Mouse (Mus musculus): ENCODE data around the gene Gm37240. TPM values are rescaled to one million over a fixed set of nuclear protein-coding genes. Genes with fewer than 3 reads are reported as not detected.
A peak's percentile ranks its signal among the peaks of the same experiment; 100 is the strongest.

Gm37240 gene
- polyA plus RNA-seq, 2 experiments from 2014 or later = 3.6 to 5.5 TPM

DNA sequence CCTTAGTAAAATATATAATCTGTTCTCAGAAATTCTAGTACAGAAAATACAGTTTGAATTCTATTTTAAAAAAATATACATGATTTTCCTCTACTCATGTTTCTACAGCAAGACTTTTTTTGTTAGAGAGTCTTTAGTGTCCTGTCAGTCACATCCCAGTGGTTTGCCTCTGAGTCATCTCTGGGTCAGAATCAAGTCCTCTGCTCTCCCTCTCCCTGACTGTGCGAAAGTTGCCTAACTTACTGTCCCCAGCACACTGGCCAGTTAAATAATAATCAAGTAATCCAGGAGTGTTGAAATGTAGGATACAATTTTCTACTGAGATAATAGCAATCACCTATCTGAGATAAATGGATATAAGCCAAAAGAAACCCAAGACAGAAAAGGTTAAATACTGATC, 951.6 kb downstream of the Gm37240 start:
- ATAC-seq = no peak

DNA sequence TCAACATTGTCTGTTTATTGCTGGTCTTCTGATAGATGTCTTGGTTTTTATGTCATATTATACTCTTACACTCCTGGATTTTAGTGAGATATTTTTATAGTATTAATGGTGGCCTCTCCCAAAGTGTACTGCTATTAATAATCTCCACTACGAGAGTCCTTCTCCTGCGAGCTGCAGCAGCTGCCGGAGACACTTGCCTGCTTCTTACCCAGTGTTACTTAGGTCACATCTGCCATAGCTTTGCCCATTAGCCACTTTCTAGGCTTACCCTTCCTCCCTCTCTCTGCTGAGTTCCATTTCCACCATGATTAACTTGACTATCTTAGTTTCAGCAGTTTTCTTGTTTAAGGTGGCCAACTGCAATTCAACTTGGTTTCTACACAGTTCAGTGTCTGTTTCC, 956.6 kb downstream of the Gm37240 start:
- no peak for ATAC-seq

DNA sequence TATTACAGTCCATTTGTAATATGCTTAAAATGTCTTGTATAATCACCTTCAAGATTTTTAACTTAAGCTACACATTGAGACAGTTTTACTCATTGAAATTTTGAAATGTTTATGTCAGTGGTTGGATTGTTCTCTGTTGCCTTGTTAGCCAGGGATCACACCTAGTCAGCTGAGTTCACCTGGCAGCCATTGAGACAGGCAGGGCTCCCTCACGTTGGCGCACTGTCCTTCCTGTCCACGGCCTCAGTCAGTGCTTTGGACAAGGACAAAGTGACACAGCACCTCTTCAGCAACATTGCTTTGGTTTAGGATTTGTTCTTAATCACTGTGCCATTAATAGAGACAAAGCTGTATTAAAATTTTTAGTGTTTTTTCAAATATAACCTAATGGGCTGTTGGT, 958.1 kb downstream of the Gm37240 start:
- ATAC-seq = no peak

DNA sequence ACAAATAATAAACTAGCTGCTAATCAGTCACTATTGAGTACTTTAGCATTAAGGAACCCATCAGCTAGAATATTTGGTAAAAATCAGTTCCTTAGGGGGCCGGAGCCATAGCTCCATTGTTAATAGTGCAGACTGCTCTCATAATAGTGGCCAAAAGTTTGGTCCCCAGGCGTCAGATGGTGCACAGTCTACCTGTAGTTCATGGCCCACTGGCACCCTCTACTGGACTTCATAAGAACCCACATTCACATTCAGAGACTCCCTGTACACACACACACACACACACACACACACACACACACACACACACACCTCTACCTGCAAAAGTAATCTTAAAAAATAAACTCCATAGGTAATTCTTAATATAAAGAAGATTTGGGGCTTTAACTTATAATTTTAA, 959.4 kb downstream of the Gm37240 start:
- ATAC-seq = no peak

DNA sequence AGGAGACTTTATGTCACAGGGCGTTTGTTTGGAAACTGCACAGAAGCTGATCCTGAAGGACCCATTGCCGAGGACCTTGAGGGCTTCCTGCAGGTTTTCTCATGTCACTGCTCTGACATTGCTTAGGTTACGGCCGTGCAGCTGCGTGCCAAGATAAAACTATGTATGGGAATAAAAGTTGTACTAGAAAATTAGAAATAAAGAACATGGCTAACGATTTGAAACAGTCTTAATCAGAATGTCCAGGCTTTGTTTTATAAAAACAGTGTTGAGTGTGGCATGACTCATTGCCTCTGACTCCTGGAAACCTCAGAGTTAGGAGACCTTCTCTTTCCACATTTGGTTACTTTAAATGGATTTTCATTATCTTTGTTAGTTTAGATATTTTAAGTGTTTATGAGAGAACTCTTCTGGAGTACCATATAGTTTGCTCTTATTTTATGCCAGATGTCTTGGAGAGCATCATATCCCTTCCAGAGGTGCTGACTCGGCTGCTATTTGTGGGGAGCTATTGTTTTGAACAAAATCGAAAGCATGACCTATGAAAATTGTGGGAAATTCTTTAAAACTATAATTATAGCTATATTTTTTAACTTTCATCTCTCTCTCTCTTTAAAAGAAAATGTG, 960.0 kb downstream of the Gm37240 start:
- no peak for ATAC-seq

DNA sequence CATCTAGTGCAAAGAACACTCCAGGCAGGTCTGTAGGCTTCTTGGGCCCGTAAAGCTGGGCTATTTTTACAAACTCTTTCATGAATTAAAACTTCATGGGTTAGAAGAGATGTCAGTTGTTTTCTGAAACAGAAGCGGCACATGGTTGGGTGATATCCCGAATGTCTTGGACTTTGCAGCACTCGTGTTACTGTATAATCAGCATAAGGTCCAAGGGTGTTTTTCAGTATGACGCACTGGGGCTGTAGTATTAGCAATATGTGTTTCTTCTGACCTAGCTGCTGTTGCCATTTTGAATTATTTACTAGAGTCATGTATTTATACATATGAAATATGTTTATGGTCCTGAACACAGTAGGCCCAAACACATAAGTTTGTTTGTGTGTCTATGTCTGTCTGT, 961.2 kb downstream of the Gm37240 start:
- no peak for ATAC-seq

DNA sequence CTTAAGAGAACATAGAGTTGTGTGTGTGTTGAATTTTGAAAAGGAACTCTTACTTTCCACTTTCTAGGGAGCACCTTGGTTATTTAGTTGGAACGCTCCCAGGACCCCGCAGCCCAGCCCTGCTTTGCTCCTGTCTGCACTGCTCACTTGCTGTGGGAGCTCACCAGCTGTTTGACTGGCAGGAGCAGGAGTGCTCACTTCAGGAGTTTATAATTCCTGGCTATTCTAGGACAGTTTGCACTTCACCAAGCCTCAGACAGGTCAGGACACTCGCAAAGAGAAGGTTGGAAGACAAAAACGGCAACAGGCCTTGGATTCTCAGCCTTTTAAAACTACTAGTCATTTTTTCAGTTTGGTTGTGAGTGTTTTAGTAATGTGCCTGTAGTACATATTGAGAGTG, 962.1 kb downstream of the Gm37240 start:
- no peak for ATAC-seq

DNA sequence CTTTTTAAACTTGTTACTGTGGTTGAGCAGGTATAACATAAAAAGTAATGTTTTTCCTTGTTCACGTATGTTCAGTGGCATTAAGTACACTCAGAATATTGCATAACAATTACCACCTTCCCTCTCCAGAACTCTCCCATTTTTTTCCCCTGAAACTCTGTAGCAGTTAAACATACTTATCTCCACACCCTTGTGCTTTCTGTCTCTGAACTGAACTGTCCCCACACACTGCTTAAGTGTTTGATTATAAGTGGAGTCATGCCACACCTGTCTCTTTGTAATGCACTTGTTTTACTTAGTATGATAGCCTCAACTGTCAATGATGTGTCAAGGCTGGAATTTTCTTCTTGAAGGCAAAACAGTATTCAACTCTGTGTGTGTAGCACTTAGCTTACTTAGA, 963.6 kb downstream of the Gm37240 start:
- no peak for ATAC-seq

DNA sequence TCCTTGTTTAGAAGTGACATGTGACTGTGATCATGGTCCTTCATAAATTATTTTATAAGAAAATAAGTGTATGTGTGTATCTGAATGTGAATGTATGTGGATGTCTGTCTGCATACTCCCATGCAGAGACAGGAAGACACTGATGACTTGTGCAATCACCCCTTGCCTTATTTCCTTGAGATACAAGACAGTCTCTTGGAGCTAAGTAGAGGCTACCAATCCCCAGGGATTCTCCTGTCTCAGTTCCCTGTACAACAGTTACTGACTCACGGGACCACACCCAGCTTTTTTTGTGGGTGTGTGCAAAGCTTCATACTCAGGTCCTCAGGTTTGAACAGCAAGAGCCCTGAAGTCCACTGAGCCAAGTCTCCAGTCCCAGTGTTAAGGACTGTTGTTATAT, 964.1 kb downstream of the Gm37240 start:
- no peak for ATAC-seq

DNA sequence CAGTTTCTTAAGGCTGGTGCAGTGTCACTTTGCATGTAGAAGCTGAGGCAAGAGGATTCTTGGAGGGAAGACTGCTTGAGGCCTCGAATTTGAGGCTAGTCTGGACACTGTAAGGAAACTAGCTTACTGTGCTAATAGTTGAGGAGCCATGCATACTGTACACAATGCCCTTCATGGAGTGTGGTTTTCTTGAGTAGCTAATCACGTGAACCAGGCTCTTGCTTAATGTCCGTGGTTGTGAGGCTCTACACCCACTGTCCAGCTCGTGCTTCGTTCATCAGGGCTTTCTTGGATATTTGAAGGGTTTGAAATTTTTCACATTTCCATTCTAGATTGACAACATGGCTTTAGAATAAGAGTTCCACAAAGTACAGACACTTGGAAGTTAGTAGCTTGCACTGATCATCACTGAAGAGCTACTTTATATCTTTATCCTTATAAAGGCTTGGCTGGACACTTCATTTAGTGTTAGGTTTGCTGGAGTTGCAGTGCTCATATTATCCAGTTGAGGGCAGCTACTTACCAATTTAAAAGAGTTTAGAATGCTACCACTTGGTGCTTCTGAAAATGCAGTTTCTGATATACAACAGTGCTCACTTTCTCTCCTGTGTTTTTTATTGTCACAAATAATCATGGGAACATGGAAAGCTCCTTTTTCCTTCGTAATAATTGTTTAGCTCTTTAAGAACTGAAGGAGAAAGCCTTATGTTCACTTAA, 965.5 kb downstream of the Gm37240 start:
- no peak for ATAC-seq

DNA sequence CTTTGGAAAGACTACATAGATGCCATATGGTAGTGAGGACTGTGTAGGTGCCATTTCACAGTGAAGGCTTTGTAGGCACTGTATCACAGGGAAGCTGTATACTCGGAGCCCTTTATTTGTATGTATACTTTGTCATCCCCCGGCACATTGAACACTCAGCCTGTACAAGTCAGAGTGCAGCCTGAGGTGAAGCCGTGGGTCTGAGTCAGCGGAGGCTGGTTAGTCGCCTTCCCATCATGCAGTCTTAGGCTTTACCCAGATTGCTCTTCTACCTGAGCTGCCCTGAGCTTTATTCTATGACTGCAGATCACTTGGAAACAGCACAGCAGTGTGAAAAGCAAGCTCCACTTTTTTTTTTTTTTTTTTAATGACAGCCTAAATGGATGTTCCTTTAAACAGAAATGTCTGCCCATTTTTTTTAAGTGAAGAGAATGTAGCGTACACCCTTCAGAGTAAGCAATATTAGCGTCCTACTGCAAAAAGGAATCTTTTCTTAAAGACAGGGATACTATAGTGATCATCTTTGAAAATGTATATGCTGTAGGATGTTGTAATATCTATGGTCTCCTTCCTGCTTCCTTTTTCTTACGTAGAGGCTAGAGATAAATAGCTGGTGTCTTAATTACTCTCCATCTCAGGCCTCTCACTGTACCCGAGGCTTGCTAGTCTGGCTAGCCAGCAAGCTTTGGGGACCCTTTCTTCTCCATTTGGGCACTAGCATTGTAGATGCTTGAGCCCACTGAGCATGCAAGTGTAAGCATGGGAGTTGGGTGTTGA, 969.2 kb downstream of the Gm37240 start:
- ATAC-seq = no peak

DNA sequence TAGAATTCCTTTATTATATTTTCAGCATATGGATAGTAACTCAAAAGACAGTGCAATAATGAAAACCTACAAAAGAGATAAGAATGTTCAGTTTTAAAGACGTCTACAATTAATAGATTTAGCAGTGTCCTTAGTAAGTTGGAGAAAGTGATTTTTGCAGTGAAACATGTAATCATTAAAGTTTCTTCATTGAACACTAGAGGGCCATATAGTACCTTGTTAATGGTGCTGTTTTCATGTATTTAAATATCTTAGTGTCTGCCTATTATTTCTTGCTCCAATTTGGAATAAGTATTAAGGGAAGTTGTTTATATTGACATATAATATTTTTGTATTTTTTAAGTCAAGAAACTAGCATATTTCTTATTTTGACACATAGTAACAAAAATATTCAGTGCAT, 973.0 kb downstream of the Gm37240 start:
- ATAC-seq = no peak

DNA sequence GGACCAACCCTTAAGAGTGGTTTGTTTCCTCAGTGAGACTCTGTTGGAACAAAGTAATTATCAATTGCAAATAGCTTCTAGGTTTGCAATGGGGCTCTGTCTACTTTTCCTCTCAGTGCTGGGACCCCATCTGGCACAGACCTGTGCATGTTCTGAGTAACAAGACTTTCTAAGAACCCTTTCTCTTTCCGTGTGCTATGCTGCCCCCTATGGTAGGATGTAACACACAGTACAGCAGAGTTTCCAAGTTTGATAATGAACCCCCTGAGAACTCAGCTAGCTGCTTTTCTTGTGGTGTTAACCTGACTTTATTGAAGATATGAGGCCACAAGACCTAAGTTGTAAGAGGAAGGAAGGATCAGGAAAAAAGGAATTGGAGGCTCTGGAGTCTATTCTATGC, 980.8 kb downstream of the Gm37240 start:
- ATAC-seq = peak; percentile 49

DNA sequence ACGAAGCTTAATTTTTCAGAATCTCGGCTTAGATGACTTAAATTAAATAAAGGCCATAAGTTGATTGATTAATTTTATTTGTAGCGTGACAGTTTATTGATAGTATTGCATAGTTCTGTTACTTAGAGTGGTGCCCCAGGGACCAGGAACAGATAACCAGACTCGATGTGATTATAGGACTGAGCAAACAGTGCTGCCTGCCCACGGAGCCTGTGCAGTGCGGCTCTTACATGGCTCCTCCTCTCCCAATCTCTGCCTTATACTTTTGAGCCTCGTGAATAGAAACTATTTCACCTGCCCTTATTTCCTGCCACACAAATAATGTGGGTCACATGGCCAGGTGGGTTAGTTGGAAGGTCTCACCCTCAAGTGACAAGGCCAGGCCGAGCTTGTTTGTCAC, 989.4 kb downstream of the Gm37240 start:
- ATAC-seq = no peak

DNA sequence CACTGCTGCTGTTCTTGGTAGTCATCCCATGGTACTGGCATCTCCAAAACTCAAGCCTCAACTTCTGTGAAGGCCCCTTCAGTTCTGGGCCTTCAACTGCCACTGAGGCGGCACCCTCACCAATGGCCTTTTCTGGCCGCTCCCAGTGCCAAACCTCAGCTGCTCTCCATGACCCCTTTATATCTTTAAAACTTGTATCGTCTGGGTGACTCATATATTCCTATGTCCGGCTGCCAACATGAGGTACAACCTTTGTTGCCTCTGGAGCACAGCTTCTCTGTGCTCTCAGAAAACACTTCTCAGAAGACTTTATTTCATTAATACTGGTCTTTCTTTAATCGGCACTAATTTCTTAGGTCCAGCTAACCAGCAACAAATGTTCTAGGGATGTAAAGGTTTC, 996.3 kb downstream of the Gm37240 start:
- no peak for ATAC-seq

DNA sequence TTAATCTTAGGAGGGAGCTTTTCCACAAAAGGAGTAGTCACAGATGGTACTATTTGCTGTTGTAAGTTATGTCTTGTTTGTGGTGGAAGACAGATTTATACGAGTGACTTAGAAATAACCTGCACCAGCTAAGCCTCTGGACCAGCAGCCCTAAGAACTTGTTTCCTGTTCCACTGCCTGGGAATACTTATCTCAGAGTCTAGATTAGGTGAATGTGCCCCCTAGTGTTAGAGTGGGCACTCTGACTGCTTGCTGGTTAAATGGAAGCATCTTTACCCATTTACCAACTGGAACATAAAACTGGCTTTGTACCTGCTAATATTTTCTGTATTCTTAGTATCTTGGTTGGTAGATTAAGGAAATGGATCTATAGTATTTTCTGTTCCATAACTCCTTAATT, 997.7 kb downstream of the Gm37240 start:
- ATAC-seq = no peak

DNA sequence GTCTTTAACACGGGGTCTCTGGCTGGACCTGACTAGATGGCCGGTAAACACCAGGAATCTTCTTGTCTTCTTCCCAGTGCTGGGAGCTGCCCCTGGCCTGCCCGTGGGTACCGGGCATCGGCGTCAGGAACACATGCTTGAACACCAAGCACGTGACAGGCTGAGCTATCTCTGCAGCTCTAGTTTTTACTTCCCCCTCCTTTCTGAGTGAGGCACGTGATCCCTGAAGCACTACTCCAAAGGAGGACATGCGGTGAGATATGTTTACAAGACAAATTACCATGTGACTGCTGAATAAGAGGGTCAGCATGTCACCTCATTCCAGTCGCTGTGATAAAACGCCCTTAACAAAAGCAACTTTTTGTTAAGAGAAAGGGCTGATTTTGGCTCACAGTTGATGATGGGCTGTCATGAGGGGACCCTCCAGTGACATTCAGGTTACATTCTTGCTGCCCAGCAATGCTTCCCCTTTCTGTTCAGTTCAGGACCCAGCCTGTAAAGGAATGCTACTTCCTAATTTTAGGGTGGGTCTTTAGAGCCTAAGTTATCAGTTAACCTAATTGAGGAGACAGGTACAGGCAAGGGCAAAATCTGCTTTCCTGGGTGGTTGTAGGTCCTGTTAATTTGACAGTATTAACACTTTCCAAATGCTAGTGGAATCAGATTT, 1003.4 kb downstream of the Gm37240 start:
- no peak for ATAC-seq

DNA sequence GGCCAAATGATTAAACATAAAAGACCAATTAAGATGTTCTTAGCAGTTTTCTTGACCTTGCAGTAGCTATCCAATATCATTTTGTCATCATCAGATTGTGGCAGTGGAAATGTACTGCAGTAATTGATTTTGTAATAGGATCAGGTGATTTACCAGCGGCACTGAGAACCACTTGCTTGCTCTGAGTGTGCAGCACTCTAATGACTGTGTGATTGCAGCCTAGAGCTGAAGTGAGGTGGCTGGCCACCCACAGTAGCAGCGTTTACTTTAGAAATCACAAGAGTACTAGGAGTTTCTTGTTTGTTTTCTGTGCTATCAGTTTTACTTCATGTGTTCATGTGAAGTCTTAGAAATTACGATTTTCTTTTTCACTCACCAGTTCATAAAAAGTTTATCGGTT, 1011.1 kb downstream of the Gm37240 start:
- ATAC-seq = no peak

DNA sequence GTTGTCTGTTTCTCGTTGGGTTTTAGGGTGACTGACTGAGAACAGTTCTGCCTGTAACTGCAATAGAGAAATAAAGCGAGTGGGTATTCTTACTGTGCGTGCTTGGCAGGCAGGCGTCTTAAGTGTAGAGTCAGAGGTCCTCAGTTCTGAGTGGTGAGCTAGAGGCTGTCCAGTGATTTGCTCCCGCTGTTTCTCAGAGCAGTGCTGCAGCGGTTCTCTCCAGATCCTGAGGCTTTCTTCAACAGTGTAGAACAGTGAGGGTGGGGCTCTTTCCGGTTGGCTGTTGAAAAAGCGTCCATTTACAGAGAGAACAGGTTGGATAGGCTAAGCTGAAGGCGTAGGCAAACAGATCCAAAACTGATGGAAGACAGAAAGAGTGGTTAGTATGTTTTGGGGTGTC, 1012.0 kb downstream of the Gm37240 start:
- no peak for ATAC-seq

DNA sequence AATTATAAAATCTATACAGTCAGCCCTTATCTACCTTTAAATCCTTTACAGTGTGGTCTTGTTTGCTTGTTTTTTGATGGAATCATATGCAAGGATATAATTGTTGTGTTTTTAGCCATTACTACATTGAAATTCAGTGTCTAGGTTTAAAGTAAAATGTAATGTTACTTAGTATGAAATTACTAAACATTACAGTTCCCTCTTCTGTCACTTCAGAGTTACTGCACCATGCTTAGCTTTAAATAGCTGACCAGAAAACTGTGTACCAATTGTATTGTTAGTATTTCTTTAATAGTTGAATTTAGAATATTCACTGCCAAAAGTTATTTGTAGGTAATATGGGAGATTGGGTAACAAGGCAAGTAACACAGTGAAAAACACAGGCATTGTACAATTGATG, 1017.2 kb downstream of the Gm37240 start:
- ATAC-seq = no peak

DNA sequence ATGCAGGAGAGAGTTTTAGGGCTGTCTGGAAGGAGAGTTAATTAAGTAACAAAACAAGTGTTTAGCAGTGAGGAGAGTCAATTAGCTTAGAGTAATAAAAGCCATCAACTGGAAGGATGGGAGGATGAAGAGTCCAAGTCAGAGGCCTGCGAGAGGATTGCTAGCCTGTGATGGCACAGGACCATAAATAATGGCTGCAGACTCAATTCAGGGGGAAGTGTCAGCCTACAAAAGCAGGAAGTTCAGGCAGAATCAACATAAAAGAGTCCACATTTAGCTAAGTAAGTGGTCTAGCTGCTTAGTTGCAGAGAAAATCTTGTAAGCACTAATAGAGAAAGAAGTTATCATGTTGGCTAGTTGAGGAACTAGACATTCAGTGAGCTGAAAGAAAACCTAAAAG, 1019.3 kb downstream of the Gm37240 start:
- no peak for ATAC-seq

DNA sequence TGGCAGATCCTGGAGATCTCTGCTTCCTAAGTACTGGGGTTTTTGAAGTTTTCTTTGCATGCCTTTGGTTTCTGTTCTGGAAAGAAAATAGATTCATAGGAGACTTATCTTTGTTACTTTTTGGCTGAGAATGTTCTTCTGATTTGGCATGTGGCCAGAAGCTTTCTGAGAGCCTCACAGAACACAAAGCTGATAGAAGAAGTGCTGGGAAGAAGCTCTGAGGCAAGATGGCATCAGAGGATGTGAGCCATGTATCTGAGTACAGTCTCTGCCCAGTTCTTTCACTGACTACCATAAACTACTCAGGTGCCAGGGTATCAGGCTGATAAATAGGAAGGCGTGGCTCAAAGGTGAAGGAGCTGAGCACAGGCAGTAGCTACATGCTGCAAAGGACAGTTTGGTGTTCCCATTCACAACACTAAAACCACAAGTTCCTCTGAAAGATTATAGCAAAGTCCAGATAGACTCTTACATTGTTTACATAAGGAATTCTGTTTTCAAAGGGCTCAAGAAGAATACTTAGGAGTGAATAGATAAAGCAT, 1019.8 kb downstream of the Gm37240 start:
- no peak for ATAC-seq

DNA sequence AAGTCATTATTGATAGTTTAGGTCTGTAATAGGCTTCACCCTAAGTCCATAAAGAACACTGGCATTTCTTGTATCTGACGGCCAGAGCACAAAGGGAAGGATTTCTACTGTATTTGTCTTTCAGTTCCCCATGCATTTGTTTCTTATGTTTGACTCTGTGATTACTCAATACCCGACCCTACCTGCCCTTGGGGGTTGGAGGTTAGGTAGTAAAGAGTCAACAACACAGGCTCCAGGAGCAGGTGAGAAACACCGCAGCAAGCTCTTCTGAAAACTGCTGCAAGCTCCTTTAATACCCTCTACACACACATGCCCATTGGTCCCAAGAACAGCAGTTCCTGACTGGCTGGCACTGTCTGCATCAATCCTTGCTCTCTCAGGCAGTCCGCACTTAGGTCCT, 1020.5 kb downstream of the Gm37240 start:
- ATAC-seq = no peak

Measured in CD4-positive, CD25-positive, alpha-beta regulatory T cell, adult 4 months (primary cell).